Mouse (Mus musculus) regulatory T cell (primary cell): ENCODE measurements around the gene Smc4.
"Not testable (repeated sequence)": the region's sequence is repeated elsewhere in the genome, so short reads cannot be mapped to it uniquely, and the experiment has no call there.

ENCODE experiments used
- in situ Hi-C: fragments of 300-600 bp; cut with MboI, MseI; formaldehyde crosslinking; loops from one replicate; pipeline ENCODE4 v1.15.1; 2025; ENCODE audit warnings: high pct_unique_total_duplicates

Gene Smc4

GRCm38 (mm10) chr3:69017181-69017580 is 12.6 kb downstream of the Smc4 start:
- in situ Hi-C loops = no loop called here

- in situ Hi-C loops = not testable (repeated sequence)
Measured at GRCm38 (mm10) chr3:69018635-69019034, 14.1 kb downstream of the Smc4 start.

GRCm38 (mm10) chr3:69020285-69020684 is 15.7 kb downstream of the Smc4 start:
- in situ Hi-C loops = loop anchor here (10.0 kb wide), 1 partner anchor 725 kb away; no protein-coding TSS in a partner anchor

DNA sequence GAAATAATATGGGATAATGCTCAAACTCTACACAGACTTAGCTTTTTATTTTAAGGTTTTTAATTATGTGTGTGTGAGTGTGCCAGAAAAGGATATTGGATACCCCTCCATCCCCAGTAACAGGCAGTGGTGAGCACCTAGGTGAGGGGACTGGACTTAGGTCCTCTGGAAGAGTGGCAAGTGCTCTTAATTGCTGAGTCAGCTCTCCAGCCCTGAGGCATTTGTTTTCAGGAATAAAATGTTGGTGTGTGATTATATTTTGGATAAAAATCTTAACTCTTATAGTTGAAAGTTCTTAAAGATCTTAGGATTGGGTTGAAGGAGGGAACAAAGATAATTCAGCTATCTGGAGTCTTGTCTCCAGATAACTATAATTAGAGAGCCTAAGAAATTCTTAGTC is 16.2 kb downstream of the Smc4 start:
- in situ Hi-C loops = loop anchor here (10.0 kb wide), 1 partner anchor 724 kb away; no protein-coding TSS in a partner anchor

GRCm38 (mm10) chr3:69026133-69026783 is 21.7 kb downstream of the Smc4 start:
- in situ Hi-C loops = loop anchor here (10.0 kb wide), 1 partner anchor 719 kb away; no protein-coding TSS in a partner anchor

GRCm38 (mm10) chr3:69040105-69040504 is 35.6 kb downstream of the Smc4 start:
- in situ Hi-C loops = no loop called here

GRCm38 (mm10) chr3:69041298-69041697 is 36.8 kb downstream of the Smc4 start:
- in situ Hi-C loops = no loop called here

- in situ Hi-C loops = no loop called here
Measured at GRCm38 (mm10) chr3:69044167-69044591, 39.6 kb downstream of the Smc4 start.

DNA sequence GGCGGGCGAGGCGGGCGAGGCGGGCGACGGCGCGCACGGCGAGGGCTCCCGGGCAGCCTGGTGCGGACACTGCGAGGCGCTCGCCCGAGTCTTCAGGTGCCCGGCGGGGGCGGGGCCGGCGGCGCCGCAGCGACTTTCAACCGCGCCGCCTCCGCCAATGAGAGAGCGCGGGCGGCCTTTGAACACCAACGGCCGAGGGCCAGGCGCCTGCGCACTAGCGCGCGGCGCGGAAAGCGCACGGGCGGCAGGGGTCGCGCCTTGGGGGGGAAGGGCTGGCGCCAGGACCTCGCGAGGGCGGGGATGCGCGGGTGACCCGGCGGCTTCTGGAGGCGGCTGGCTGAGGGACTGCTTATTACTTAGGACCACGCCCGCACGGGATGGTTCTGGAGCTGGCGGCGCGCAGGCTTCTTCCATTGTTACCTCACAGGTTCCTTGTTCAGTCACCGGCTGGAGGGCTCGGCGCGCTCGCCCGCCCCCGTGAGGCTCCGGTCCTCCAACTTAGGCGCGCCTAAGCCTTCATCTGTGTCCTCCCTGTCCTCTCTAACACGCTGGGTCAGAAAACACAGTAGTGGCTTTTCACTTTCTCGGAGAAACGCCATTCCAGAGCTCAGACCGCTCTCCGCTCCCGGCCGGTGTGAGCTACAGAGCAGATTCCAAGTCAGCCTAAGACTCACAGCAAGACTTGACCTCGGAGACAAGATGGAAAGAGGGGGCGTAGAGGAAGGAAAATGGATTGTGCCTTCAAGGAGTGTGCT is 40.3 kb downstream of the Smc4 start, which contains the start of gene Trim59:
Trim59 (minus strand) TSS at position 111 of the 755 bp plus-strand sequence.
- in situ Hi-C loops = no loop called here

GRCm38 (mm10) chr3:69045400-69045703 is 40.8 kb downstream of the Smc4 start:
- in situ Hi-C loops = no loop called here

- in situ Hi-C loops = no loop called here
Measured at GRCm38 (mm10) chr3:69045750-69046149, 41.2 kb downstream of the Smc4 start.

DNA sequence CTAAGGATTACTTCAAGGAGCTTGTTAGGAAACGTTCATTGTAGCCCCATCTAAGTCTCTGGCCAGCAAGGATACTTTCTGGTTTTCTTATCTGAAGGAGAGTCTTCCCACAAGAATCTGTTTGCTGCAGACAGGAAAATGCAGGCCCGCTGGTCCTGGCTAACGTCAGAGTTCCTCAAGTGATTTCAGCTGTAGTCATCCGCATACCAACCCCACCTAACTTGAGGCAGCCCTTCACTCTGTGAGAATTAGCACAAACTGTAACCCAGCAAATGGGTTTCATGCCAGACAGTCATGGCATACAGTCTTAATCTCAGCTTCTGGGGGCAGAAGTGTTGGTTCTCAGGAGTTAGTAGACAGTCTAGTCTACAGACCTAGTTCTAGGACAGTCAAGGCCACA is 42.0 kb downstream of the Smc4 start:
- in situ Hi-C loops = no loop called here

DNA sequence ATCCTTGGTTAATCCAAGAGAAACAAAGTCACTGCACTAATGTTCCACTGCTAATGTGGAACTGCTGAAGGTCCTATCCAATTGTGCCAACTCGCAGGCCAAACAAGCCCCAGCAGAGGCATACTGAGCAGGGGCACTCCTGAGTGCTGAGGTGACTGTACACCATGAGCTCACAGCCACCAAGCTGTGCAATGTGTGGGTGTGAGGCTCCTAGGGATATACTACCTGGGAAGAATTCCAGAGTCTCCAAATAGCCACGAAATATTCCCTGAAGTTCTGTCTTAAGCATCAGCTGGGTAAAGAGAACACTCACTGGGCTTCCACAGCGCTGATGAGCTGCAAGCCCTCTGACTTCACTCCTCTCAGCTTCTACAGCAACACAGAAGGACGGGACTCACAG is 43.1 kb downstream of the Smc4 start:
- in situ Hi-C loops = no loop called here

DNA sequence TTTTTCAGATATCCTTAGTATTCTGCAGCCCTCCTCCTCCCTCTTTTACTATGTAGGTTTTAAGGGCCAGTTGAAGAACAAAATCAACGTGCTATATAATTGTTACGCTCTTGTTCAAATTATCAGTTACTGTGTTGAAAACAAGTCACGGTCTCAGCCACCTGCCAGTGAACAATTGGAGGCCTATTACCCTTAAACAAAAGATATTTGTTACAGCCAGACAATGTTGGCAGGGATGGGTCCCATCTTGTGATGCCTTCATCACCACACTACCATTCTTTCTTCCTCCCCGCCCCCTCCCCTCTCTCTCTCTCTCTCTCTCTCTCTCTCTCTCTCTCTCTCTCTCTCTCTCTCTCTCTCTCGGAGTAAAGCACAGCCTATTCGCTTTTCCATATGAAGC is 44.5 kb downstream of the Smc4 start:
- in situ Hi-C loops = no loop called here

- in situ Hi-C loops = no loop called here
Measured at GRCm38 (mm10) chr3:69051894-69052293, 47.4 kb downstream of the Smc4 start.

GRCm38 (mm10) chr3:69054760-69055432 is 50.4 kb downstream of the Smc4 start:
- in situ Hi-C loops = loop anchor here (5.0 kb wide), 1 partner anchor 657 kb away; no protein-coding TSS in a partner anchor

GRCm38 (mm10) chr3:69055871-69056270 is 51.3 kb downstream of the Smc4 start:
- in situ Hi-C loops = loop anchor here (5.0 kb wide), 1 partner anchor 656 kb away; no protein-coding TSS in a partner anchor

GRCm38 (mm10) chr3:69060672-69061071 is 56.1 kb downstream of the Smc4 start:
- in situ Hi-C loops = no loop called here

- in situ Hi-C loops = no loop called here
Measured at GRCm38 (mm10) chr3:69062764-69063163, 58.2 kb downstream of the Smc4 start.

DNA sequence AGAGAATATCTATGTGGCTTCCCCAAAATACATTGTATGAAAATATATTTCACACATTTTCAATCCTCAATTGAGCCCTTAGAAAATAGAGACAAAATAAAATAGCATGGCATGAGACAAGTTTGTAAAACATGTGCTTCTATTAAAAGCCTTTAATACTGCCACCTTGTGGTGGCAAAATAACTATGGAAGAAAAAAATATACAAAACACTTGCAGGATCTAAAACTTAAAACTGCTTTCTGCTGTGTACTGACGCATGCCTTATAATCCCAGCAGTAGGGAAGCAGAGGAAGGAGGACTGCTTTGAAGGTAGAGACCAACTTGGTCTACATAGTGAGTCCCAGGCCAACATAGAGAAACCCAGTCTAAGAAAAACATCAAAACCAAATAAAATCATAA is 59.5 kb downstream of the Smc4 start:
- in situ Hi-C loops = no loop called here
